Mouse (Mus musculus) urinary bladder, adult 2 months (tissue): ENCODE results near the gene Usp2. TPM values are rescaled to one million over a fixed set of nuclear protein-coding genes. Genes with fewer than 3 reads are reported as not detected.
"Not testable (repeated sequence)": the region's sequence is repeated elsewhere in the genome, so short reads cannot be mapped to it uniquely, and the experiment has no call there.

Source experiments
- DNase-seq: peaks from one replicate; pipeline ENCODE4 v3.0.0; 2022; ENCODE audit warnings: low spot score
- polyA plus RNA-seq: library from polyadenylated mRNA; depleted of rRNA; stranded (reverse); fragments of >200 nt; gene quantifications from 2 replicates; pipeline ENCODE4 v1.2.3, GENCODE M21; 2012

Usp2 gene
- polyA plus RNA-seq, 1 experiment: 5.8 TPM

- no peak for DNase-seq
Measured at GRCm38 (mm10) chr9:44088877-44089608, 22.2 kb downstream of the Usp2 start.

GRCm38 (mm10) chr9:44093612-44094503 is 27.0 kb downstream of the Usp2 start:
- DNase-seq: no peak

DNA sequence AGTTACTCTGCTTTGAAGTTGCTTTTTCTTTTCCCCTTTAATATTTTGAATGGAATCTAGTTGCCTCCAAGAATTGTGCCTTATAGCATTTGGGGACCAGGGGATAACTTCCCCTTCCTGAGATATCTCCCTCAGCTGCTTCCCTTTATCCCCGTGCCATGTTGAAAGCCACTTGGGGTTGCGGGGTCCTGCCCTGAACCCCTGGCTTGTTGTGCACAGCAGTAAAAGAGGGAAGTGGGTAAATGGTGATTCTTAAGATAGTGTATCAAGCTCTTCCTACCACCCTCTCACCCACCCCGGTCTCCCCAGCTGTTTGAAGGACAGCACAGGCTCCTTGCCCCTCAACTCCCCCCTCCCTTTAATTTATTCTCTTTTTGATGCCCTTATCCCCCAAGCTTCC is 27.9 kb downstream of the Usp2 start:
- DNase-seq: no peak

- DNase-seq: no peak
Measured at GRCm38 (mm10) chr9:44095781-44096180, 29.0 kb downstream of the Usp2 start.

DNA sequence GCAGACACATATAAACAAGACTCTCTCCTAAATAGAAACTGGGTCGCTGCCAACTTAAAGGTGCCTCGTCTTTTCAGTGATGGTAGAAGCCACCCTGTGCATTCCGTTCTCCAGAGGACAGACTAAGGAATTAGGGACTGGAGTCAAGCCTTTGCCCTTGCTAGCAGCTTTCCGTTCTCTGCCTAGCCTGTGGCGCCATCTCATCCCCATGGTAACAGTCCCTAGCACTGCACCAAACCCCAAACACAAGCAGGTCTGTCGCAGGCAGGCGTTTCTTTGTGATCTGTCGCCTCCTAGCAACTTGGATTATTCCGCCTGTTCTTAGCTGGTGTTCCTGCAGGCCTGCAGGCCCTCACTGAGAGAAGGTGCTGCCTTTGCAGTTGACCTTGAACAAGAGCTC is 29.7 kb downstream of the Usp2 start:
- DNase-seq: no peak

GRCm38 (mm10) chr9:44101490-44101889 is 34.7 kb downstream of the Usp2 start, which contains the start of gene Mfrp:
Mfrp (plus strand) TSS chr9:44101729.
- no peak for DNase-seq

DNA sequence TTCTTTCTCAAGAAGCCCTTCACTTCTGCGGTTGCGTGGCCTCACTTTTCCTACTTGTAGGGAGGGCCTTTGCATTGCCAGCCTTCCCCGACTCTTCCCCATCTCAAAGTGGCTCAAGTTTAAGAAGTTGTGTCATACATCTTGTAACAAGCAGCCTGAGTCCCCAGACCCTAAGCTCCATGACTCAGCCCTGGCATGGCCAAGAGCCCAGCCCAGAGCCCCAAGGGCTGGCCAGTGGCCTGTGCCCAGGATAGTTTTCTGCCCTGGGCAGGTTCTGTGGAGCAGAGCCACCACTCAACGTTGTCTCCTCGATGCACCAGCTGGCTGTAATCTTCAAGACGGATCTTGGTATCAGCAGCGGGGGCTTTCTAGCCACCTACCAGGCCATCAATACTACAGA is 38.1 kb downstream of the Usp2 start:
- DNase-seq: no peak

DNA sequence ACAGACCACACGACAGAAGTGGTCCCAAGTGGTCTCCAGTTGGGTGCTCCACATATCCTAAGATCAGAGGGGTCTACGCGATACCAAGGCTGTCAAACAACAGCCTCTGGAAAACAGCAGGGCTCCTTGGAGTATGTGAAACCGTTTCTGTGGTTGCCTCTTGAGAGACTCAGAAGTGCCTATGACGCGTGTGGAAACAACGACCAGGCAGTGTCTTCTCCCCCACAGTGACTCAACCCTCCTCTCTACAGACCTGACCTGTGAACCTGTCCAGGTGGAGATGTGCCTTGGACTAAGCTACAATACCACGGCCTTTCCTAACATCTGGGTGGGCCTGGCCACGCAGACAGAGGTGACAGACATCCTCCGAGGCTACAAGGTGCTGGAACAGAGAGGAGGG is 39.0 kb downstream of the Usp2 start:
- DNase-seq: no peak

DNA sequence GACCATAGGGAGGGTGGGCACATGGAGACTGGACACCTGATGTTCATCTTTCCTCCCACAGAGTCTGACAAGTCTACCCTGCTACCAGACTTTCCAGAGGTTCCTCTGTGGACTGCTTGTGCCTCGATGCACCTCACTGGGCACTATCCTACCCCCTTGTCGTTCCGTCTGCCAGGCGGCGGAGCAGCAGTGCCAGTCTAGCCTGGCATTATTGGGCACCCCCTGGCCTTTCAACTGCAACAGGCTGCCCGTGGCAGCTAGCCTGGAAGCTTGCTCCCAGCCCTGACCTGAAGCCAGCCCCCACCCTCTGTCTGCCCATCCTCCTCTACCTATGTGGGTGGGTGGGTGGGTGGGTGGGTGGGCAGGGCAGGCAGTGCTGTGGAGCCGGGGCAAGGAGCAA is 39.4 kb downstream of the Usp2 start:
- no peak for DNase-seq

GRCm38 (mm10) chr9:44106596-44106995 is 39.8 kb downstream of the Usp2 start:
- DNase-seq: no peak

DNA sequence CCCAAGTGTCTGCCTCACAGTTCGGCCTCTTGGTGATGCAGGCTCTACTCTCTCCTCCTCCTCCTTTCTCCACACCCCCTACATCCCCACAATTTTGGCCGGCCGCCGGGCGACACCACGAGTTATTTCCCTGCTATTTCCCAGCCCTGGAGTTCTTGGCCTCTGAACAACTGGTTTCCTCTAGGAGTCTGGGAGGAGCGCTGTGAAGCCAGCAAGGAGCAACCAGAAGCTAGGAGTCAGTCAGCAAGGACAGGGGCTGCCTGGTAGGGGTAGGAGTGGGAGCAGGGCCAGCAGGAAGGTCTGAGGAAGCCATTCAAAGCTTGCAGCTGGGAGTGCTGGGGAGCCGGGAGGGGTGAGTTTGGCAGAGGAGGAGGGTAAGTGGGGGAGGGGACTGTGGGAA is 40.3 kb downstream of the Usp2 start, which contains the start of gene C1qtnf5:
C1qtnf5 (plus strand) TSS at position 136 of the 400 bp plus-strand sequence.
- no peak for DNase-seq

DNA sequence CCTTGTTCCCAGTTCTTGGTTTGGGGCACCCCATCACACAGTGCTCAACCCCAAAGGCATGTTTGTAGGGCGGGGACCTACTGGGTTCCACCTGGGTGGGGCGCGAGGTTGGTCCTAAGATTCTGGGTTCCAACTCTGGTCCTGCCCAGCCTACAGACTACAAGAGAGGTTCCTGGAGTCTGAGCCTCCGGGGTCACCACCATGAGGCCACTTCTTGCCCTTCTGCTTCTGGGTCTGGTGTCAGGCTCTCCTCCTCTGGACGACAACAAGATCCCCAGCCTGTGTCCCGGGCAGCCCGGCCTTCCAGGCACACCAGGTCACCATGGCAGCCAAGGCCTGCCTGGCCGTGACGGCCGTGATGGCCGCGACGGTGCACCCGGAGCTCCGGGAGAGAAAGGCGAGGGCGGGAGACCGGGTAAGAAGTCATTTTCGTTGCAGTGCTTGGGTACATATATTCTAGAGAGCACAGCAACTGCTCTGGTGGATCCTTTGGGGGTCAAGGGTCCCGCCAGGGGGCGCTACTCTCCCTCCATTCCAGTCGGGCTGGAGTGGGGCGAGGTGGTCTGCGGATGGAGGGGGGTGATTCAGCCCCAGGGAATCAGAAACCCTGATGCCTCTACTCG is 40.8 kb downstream of the Usp2 start:
- DNase-seq: no peak

- DNase-seq: no peak
Measured at GRCm38 (mm10) chr9:44108269-44109055, 41.6 kb downstream of the Usp2 start.

- no peak for DNase-seq
Measured at GRCm38 (mm10) chr9:44109360-44110095, 42.7 kb downstream of the Usp2 start.

- DNase-seq: not testable (repeated sequence)
Measured at GRCm38 (mm10) chr9:44111909-44112308, 45.1 kb downstream of the Usp2 start.

- peak; percentile 83 for DNase-seq
Measured at GRCm38 (mm10) chr9:44113105-44113789, 46.4 kb downstream of the Usp2 start, which contains the start of the genes Gm49380 and Rnf26. Gm49380 (minus strand) TSS chr9:44113500. Rnf26 (minus strand) TSS chr9:44113517.

- DNase-seq: no peak
Measured at GRCm38 (mm10) chr9:44114453-44114852, 47.6 kb downstream of the Usp2 start.

- no peak for DNase-seq
Measured at GRCm38 (mm10) chr9:44115599-44115998, 48.8 kb downstream of the Usp2 start.

- DNase-seq: no peak
Measured at GRCm38 (mm10) chr9:44116182-44116581, 49.4 kb downstream of the Usp2 start.

GRCm38 (mm10) chr9:44119011-44119410 is 52.2 kb downstream of the Usp2 start:
- no peak for DNase-seq
